Mouse (Mus musculus) lung, postnatal 0 days (tissue): Measurements from ENCODE around the gene Gad1.

Experiments
- CTCF ChIP-seq: IDR thresholded peaks from 2 replicates; pipeline ENCODE4 v1.5.1; 2016; ENCODE audit warnings: antibody characterized with exemption, mild to moderate bottlenecking
- EP300 ChIP-seq: IDR thresholded peaks from 2 replicates; pipeline ENCODE4 v1.6.1; 2016; ENCODE audit warnings: antibody characterized with exemption, mild to moderate bottlenecking, control low read depth

DNA sequence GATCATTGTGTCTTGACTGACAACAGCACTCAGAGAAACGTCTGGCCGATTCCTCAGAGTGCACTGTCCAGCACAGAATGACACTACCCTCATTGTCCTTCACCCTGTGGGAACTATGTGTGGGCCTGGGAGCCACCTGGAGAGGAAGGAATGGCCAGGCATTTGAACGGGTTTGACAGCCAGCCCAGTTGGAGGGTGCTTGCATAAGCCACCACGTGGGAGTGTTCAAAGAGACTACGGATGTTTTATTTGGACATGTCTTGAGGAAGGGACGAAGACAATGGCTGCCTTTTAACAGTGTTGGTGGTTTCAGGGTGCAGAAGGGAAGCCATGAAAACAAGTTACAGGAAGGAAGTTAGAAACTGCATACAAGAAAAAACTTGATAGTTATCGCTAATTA is 72.9 kb downstream of the Gad1 start:
- TF ChIP-seq CTCF, result no peak
- no peak for TF ChIP-seq EP300
